Mouse (Mus musculus) cerebellum, adult 9-11 months (tissue): Measurements from ENCODE around the gene Lrrc4b.
A peak's percentile ranks its signal among the peaks of the same experiment; 100 is the strongest.

Source experiments
- DNase-seq: peaks from one replicate; pipeline ENCODE4 v3.0.0; 2022

The Lrrc4b gene

DNA sequence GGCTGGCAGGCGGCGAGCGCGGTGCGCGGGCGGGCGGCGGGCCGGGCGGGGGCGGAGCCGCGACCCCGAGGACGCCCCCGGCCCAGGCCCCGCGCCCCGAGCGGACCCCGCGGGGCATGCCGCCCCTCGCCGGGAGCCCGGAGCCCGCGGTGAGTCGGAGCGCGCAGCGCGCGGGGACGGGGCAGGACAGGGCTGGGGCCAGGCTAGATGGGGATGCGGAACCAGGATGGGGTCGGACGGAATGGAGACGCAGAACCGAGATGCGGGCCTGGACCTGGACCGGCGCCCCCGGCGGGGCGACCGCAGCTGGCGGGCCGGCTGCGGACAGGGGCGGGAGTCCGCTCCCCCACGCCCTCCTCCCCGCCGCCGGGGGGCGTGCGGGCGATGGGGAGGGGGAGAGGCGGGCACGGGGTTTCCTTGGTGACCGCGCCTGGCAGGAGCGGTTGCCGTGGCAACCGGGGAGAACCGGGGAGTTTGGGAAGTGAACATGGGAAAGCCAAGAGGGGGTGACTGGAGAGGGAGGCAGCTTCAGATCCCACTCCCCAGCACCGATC is at the start of gene Lrrc4b:
Gene Lrrc4b (plus strand): TSS at position 51 of the 554 bp plus-strand sequence.
- DNase-seq: peak; percentile 79

DNA sequence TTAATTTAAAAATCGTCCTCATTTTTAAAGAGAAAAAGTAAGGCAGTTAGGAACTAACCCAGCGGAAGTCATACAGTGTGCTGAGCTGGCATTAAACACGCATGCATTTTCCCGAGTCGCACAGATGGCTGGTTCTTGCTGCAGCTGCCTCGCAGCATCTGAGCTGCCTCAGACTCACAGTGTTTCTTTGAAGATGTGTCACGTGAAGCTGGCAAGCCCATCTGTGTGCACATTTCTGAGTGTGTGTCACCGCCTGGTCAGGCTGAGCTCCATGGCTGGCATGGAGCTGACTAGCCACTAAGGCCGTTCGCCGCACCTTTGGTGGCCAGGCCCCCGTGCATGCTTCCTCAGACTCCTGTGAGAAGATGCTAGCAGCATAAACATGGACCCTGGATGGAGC is 46.3 kb upstream of the Lrrc4b start:
- DNase-seq: no peak

GRCm38 (mm10) chr7:44383980-44384715 is 44.7 kb upstream of the Lrrc4b start, which contains the start of gene Syt3:
TSS of gene Syt3 (plus strand) at chr7:44384102.
- DNase-seq: peak; percentile 92

- no peak for DNase-seq
Observed at GRCm38 (mm10) chr7:44384716-44385059, 44.1 kb upstream of the Lrrc4b start.

DNA sequence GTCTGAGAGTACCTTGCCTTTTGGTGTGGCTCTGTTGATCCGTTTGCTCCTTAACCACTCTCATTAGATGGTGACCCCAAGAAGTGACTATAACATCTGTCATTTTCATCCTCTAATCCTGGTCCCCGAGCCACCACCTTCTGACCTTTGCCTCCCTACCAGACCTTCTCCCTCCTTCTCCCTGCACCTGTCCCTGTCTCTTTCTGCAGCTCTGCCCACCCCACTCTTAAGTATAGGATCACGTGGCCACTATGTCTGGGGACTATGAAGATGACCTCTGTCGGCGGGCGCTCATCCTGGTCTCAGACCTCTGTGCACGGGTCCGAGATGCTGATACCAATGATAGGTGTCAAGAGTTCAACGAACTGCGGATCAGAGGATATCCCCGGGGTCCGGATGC is 43.1 kb upstream of the Lrrc4b start, which contains the start of gene 1700008O03Rik:
Gene 1700008O03Rik (minus strand): TSS at position 101 of the 400 bp plus-strand sequence.
- no peak for DNase-seq

DNA sequence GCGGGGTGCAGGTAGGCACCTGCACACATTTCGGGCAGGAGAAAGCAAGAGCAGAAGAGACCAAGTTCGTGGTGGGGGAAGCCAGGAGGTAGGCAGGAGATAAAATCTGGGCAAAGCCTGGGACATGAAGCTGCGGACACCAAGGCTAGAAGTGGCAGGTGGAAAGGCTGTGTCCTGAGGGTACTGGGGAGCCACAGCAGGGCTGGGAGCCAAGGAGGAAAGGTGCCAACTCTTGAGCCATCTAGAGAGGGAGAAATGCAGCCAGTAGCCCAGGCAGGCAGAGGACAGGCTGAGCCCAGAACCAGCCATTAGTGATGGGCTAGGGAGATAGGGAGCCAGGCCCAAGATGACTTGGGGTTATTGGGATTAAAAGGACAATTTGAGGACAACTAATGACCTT is 37.0 kb upstream of the Lrrc4b start:
- DNase-seq: peak; percentile 96

DNA sequence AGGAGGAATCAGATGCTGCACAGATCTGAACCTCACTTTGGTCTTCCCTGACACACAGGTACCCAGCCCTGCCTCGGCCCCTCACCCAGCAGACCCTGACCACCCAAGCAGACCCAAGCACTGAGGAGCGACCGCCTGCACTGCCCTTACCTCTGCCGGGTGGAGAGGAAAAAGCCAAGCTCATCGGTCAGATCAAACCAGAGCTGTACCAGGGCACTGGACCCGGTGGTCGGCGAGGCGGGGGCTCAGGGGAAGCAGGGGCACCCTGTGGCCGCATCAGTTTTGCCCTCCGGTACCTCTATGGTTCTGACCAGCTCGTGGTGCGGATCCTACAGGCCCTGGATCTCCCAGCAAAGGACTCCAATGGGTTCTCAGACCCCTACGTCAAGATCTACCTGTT is 36.5 kb upstream of the Lrrc4b start:
- peak; percentile 58 for DNase-seq

DNA sequence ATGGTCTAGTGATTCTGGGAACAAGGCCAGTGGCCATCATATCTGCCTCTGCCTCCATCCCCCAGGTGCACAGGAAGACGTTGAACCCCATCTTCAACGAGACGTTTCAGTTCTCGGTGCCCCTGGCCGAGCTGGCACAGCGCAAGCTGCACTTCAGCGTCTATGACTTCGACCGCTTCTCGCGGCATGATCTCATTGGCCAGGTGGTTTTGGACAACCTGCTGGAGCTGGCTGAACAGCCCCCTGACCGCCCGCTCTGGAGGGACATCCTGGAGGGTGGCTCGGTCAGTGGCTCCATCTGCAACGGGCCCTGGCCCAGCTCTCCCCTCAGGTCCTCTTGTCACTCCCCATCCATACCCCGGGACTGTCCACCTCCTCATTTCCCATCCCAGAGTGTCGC is 35.5 kb upstream of the Lrrc4b start:
- DNase-seq: peak; percentile 58

- peak; percentile 80 for DNase-seq
Observed at GRCm38 (mm10) chr7:44398570-44398969, 30.2 kb upstream of the Lrrc4b start.

DNA sequence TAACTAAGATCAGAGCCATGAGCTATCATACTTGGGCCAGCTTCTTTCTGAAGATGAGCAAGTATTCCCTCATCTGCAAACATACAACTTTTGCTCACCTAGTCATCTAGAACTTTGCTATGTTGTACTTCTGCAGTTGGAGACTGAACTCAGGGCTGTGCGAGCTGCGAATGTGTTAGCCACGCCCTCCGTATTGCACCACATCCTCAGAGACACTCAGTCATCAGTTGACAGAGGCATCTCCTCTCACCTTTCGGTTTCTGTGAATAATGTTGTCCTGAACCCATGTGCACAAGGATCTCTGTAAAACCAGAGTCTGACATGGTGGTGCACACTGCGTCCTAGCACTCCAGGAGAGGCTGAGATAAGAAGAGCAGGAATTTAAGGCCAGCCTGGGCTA is 27.1 kb upstream of the Lrrc4b start:
- DNase-seq: no peak

DNA sequence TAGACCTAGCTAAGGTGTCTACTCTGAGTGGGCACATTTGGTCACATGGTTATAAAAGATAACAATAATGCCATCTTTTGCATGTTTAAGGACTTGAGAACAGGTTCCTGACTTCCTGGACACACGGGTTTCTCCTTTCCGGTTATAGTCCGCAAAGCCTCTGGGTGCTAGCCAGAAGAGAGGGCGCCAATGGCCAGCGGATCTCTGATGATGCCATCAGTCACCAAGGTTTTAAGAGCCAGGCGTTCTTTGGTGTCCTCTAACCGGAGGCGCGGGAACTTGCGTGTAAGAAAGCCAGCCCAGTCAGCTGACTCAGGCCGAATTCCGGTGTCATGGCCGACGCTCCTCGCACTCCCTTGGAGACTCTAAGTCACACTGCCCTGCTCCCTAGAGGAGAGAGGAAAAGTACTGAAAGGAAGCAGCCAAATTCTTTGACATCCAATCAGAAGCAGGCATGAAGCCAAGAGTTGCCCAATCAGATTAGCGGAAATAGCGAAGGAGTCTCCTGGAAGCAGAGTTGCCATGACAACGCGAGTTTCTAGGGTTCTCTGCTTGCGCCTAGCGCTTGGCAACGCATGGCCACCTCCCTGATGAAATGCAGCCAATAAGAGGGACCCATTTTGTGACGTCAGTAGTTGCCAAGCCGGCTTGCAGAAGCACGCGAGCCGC is 23.3 kb upstream of the Lrrc4b start:
- DNase-seq: peak; percentile 99

- DNase-seq: no peak
Observed at GRCm38 (mm10) chr7:44406015-44406355, 22.8 kb upstream of the Lrrc4b start.

DNA sequence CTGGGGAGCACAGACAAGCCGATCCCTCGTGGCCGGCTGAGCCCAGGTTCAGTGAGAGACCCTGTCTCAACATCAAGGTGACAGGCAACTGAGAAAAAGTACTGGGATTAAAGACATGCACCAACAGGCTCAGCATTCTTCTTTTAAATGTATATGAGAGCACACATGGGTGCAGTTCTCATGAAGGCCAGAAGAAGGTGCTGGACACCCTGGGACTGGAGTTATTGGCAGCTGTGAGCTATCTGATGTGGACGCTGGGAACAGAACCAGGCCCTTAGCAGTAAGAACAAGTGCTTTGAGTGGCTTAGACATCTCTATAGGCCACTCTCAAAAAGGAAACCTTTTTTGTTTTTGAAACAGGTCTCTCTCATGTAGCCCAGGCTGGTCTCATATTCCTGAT is 17.7 kb upstream of the Lrrc4b start:
- no peak for DNase-seq

GRCm38 (mm10) chr7:44413307-44413706 is 15.5 kb upstream of the Lrrc4b start:
- DNase-seq: no peak

- peak; percentile 66 for DNase-seq
Observed at GRCm38 (mm10) chr7:44427666-44428065, 1.2 kb upstream of the Lrrc4b start.

- DNase-seq: peak; percentile 77
Observed at GRCm38 (mm10) chr7:44428171-44428950, 457 bp upstream of the Lrrc4b start.

DNA sequence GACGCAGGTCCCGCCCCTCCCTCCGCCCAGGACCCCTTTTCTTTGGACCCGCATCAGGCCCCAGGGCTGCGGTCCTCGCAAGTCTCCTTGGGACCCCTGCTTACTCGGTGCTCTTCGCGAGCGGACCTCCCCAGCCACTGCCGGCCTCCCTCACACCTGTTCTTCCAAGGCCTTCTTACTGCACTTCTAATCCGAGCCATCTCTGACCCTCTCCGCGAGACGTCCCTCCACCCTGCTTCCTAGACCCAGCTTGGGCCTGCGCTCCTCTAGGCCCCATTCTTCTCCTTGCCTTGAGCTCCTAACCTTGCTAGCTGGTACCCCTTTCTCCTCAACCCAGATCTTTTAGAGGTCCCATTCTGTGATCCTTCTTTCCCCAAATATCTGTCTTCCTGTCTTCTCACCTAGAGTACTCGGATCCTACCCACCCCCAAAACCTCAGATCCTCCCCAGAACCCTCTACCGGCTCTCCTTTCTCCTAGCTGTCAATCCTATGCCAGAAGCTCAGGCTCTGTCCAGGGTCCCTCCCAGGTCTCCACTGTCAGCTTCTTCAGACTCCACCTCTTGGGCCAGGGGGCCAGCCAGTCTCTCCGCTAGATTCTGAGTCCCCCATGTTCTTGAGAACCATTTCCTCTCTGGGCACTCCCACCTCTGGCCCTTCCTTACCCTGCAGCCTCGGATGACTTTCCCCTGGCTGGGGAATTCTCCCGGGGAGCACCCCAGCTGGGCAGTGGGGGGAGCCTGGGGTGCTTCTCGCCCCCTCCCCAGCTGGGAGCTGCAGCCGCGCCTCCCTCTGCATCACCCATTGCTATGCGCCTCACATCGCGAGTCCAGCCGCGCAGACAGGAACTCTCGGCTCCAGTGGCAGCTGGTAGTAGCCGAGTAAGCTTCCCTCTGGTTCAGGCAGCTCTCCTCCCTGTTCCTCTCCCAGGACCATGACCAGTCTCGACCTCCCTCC is 993 bp downstream of the Lrrc4b start:
- peak; percentile 67 for DNase-seq

- DNase-seq: no peak
Observed at GRCm38 (mm10) chr7:44432550-44432949, 3.7 kb downstream of the Lrrc4b start.

DNA sequence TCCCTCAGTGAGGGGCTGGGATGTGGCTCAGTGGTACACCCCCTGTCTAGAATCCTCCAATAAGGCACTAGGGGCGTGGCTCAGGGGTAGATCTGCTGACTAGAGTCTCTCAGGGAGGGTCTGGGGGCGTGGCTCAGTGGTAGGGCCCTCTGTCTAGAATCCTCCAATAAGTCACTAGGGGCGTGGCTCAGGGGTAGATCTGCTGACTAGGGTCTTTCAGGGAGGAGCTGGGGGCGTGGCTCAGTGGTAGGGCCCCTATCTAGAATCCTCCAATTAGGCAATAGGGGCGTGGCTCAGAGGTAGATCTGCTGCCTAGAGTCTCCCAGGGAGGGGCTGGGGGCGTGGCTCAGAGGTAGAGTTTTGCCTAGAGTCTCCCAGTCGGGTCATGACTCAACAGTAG is 4.6 kb downstream of the Lrrc4b start:
- peak; percentile 66 for DNase-seq

DNA sequence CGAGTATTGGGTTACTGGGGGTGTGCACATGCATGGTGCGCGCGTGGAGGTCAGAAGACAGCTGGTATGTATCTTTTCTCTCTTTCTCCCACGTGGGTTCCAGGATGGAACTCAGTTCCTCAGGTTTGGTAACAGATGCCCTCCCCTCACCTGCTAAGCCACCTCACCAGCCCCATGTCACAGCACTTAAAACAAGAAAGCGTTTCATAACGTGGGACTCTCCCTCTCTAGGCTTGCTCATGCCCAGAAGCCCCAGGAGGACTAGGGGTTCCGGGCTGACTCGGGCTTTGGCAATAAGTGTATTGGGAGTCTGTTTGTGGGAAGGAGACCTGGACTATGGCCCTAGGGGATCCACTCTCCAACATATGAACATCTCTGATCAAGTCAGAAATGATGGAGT is 5.3 kb downstream of the Lrrc4b start:
- no peak for DNase-seq

DNA sequence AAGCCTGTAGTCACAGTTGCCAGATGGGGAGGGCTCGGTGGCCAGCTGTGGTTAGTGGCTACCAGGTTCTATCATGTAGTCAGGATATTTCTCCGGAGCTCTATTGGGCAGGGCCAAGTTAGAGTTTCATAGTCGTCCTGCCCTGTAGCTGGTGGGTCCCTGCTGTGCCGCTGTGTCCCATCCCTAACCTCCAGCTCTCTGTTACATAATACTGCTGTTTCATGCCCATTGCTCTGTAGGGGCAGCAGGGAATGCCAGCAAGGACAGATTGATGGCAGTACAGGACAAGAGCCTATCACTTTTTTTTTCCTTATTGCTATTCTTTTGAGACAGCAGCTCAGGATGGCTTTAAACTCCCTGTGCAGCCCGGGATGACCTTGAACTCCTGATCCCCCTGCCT is 7.0 kb downstream of the Lrrc4b start:
- peak; percentile 82 for DNase-seq

DNA sequence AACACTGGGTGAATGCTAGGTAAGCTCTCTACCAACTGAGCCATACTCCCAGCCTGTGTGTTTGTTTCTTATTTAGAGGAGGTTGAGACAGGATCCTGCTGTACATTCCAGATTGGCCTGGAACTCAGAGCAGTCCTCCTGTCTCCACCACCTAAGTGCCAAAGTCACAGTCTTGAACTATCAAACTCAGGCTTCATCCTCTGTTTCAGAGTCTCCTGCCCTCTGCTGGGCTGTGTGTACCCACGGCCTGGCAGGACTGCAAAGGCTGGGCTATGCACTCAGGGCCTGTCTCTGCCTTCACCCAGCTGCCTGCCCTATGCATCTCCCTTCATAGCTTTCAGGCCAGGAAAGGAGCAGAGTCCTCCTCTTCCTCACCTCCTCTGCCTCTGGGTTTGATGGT is 7.4 kb downstream of the Lrrc4b start:
- peak; percentile 65 for DNase-seq
